Mouse (Mus musculus) heart, postnatal 10 days (tissue): ENCODE results near the gene Ncoa4. TPM values are rescaled to one million over a fixed set of nuclear protein-coding genes. Genes with fewer than 3 reads are reported as not detected.
"Not testable (repeated sequence)": the region's sequence is repeated elsewhere in the genome, so short reads cannot be mapped to it uniquely, and the experiment has no call there.

Experiments used
- DNase-seq, 2 experiments: peaks; one replicate each; pipeline ENCODE4 v3.0.0; 2021
- intact Hi-C: fragments of 180-260 bp; cut with DNase I; formaldehyde crosslinking; loops from one replicate; pipeline ENCODE4 v1.15.1; 2025
- total RNA-seq, 2 experiments: library from RNA; stranded (reverse); gene quantifications; 2 replicates each; pipeline ENCODE4 v1.2.3; 2021

Ncoa4 gene
- 100 to 1,000 TPM; 112 to 129 TPM for total RNA-seq

GRCm38 (mm10) chr14:32159690-32160246, at the start of gene Ncoa4:
TSS of gene Ncoa4 (plus strand) at chr14:32159865.
- intact Hi-C loops: no loop called here
- DNase-seq: peak; percentile 99 to 100

GRCm38 (mm10) chr14:32112124-32112523, 47.5 kb upstream of the Ncoa4 start:
- intact Hi-C loops: not testable (repeated sequence)

GRCm38 (mm10) chr14:32120940-32121919, 38.4 kb upstream of the Ncoa4 start:
- intact Hi-C loops: no loop called here
- no peak for DNase-seq

More at GRCm38 (mm10) chr14:32112124-32112523, 47.5 kb upstream of the Ncoa4 start:
- DNase-seq: not testable (repeated sequence)

- DNase-seq: peak; percentile 39 to 54
- intact Hi-C loops: loop anchor here (2.0 kb wide), 1 partner anchor 71 kb away; no protein-coding TSS in a partner anchor
Measured at GRCm38 (mm10) chr14:32121920-32122315, 37.7 kb upstream of the Ncoa4 start.

DNA sequence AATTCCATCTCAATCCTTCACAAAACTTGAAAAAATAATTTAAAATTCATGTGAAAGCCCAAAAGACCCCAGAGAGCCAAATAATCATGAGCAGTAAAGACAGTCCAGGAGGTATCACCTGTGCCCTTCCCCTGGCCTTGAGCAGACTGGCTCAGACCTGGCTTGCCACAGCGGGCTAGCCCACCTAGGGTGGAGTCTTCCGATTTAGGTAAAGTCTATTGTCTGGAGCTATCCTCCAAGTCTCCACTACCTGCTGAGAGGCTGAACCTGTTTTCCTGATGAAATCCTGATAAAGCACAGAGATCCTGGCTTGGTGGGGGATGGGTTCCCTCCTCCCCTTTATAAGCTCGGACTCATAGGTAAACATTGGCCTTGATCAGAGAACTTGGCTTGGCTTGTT, 35.4 kb upstream of the Ncoa4 start:
- no peak for DNase-seq
- intact Hi-C loops: no loop called here

GRCm38 (mm10) chr14:32125256-32125655, 34.4 kb upstream of the Ncoa4 start:
- intact Hi-C loops, DNase-seq: not testable (repeated sequence)

- intact Hi-C loops: no loop called here
- no peak for DNase-seq
Measured at GRCm38 (mm10) chr14:32128409-32128808, 31.3 kb upstream of the Ncoa4 start.

GRCm38 (mm10) chr14:32131836-32132235, 27.8 kb upstream of the Ncoa4 start:
- DNase-seq: no peak
- intact Hi-C loops: no loop called here

- intact Hi-C loops: no loop called here
- DNase-seq: peak; percentile 15 to 24
Measured at GRCm38 (mm10) chr14:32134293-32134692, 25.4 kb upstream of the Ncoa4 start.

GRCm38 (mm10) chr14:32136467-32136866, 23.2 kb upstream of the Ncoa4 start:
- DNase-seq, intact Hi-C loops: not testable (repeated sequence)

- intact Hi-C loops: no loop called here
- DNase-seq: no peak
Measured at GRCm38 (mm10) chr14:32140359-32140965, 19.2 kb upstream of the Ncoa4 start.

- no peak for DNase-seq
- intact Hi-C loops: no loop called here
Measured at GRCm38 (mm10) chr14:32141723-32142122, 17.9 kb upstream of the Ncoa4 start, which contains the start of gene Msmb. TSS of gene Msmb (plus strand) at chr14:32142023.

- intact Hi-C loops: no loop called here
- DNase-seq: no peak
Measured at GRCm38 (mm10) chr14:32144734-32145133, 14.9 kb upstream of the Ncoa4 start.

DNA sequence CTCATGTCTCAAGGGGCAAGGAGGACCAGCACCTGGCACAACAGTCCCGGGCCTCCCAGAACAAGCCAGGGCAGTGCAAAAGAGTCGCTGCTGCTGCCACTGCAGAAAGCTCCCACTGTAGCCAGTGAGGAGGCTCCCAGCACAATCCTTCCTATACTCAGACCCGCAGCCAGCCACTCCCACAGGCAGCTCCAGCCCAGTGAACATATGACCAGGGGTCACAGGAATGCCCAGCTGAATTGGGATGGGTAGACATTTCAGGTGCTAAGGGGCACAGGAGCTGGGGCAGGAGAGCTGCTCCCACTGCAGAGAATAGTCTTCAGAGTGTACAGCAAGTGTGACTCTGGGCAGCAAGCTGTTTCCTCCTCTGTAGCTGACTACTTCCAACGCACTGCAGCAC, 14.3 kb upstream of the Ncoa4 start:
- no peak for DNase-seq
- intact Hi-C loops: no loop called here

- intact Hi-C loops: no loop called here
- no peak for DNase-seq
Measured at GRCm38 (mm10) chr14:32145809-32146511, 13.7 kb upstream of the Ncoa4 start.

GRCm38 (mm10) chr14:32146578-32146977, 13.1 kb upstream of the Ncoa4 start:
- intact Hi-C loops: no loop called here
- no peak for DNase-seq

- DNase-seq: no peak
- intact Hi-C loops: no loop called here
Measured at GRCm38 (mm10) chr14:32150872-32151271, 8.8 kb upstream of the Ncoa4 start.

DNA sequence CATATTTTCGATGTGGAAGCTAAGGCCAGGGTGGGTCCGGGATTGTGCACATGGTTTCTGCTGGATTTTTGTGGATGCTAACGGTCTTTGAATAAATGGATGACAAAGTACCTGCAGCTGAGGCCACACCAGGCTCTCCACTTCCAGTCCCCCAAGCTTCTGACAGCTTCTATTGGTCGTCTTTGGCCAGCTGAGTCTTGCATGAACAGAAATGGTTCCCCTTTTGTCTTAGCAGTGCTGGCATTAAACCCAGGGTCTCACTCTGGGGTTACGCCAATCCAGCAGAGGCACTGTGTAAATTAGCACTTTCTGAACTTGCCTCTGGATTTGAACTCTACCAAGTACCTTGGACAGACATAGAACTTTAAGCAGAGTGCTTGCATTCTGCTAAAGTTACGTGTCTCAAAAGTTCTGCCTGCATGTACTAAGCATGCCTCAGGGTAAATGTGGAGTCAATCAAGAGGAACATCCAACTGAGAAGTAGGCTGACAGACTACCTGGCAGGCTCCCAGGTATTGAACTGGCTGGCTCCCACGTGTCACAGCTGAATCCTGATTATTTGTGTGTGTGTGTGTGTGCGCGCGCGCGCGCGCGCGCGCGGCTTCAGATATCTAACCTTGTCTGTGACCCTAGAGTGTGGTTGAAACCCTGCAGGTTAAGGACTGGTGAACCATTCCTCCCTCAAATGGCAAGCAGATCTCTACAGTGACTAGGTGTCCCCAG, 7.3 kb upstream of the Ncoa4 start:
- DNase-seq: no peak

DNA sequence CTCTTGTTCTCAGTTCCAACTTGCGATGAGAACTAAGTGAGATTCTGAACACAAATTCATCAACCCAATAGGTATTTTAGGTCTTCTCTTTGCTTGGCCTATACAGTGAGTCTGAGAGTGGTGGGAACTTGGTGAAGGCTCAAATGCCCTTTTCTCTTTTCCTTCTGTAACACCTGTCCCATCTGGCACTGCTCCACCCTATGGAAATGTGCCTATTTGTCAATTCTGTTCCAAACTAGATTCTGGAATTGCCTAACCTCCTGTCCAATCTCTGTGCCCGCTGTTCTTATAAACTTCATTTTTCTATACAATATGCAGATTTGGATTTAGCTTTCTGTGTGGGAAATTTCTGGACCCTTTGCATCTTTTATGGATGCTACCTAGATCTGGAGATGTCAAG, 6.5 kb upstream of the Ncoa4 start:
- no peak for DNase-seq
- intact Hi-C loops: no loop called here

More for the DNA sequence above, 7.3 kb upstream of the Ncoa4 start:
- intact Hi-C loops: no loop called here

- intact Hi-C loops: no loop called here
- no peak for DNase-seq
Measured at GRCm38 (mm10) chr14:32154758-32155157, 4.9 kb upstream of the Ncoa4 start.
